Mouse (Mus musculus): ENCODE data around the gene Uqcc3. TPM values are rescaled to one million over a fixed set of nuclear protein-coding genes. Genes with fewer than 3 reads are reported as not detected.
A peak's percentile ranks its signal among the peaks of the same experiment; 100 is the strongest.
"Not testable (repeated sequence)": the region's sequence is repeated elsewhere in the genome, so short reads cannot be mapped to it uniquely, and the experiment has no call there.

Uqcc3 gene
- polyA plus RNA-seq, 1 experiment: 74.7 TPM

GRCm38 (mm10) chr19:8908531-8908930 is 27.8 kb upstream of the Uqcc3 start:
- H3K27ac ChIP-seq (ENCODE audit: insufficient read depth, low read depth, low read length): no peak overlapping the region
- no peak overlapping the region for H3K4me3 ChIP-seq (ENCODE audit: insufficient read depth, low read depth, low read length)
- WGBS: 89% methylated on average over 6 of the region's 6 CpGs
- TF ChIP-seq POLR2A (IDR thresholded peaks at IDR 0.05; ENCODE audit: low read depth, low read length) (no peak), CTCF (conservative IDR thresholded peaks at IDR 0.05; ENCODE audit: insufficient read depth, insufficient read length, low read depth, low read length) (no peak)
- DNase-seq: no peak
- H3K27me3 ChIP-seq (replicated peaks; ENCODE audit: control insufficient read depth, insufficient read depth, low read length): no peaks in the 10 kb centered on the region
- peaks cover 41% of the 10 kb centered on the region for H3K36me3 ChIP-seq (ENCODE audit: control insufficient read depth, insufficient read depth, low read length)
- H3K4me1 ChIP-seq (ENCODE audit: control insufficient read depth, insufficient read depth, low read length): no peaks in the 10 kb centered on the region

DNA sequence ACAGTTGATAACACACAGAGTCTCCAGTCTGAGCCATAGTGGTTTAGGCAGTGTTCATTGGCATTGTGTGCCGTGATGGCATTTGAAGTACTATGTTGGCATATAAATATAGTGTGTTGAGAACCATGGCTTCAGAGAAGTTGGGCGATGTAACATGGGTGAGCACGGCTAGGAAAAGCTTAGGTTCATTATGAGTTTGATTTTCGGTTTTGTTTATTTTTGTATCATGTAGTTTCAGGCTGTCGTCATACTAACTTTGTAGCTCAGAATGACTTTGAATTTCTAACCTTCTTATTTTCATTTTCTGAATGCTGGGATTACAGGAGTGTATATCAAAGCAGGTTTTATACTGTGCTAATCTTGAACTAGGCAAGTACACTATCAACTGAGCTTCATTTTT is 22.7 kb upstream of the Uqcc3 start:
- H3K4me1 ChIP-seq (ENCODE audit: control insufficient read depth, insufficient read depth, low read length): no peaks in the 10 kb centered on the region; the same call in 1 of the 2 replicates
- no peaks in the 10 kb centered on the region for H3K27me3 ChIP-seq (replicated peaks; ENCODE audit: control insufficient read depth, insufficient read depth, low read length)
- H3K4me3 ChIP-seq (ENCODE audit: insufficient read depth, low read depth, low read length): no peak overlapping the region
- no peak for DNase-seq
- 91% methylated on average over 5 of the region's 5 CpGs for WGBS
- peaks cover 17% of the 10 kb centered on the region for H3K36me3 ChIP-seq (ENCODE audit: control insufficient read depth, insufficient read depth, low read length)
- TF ChIP-seq POLR2A (IDR thresholded peaks at IDR 0.05; ENCODE audit: low read depth, low read length) (no peak), CTCF (conservative IDR thresholded peaks at IDR 0.05; ENCODE audit: insufficient read depth, insufficient read length, low read depth, low read length) (no peak)
- no peak overlapping the region for H3K27ac ChIP-seq (ENCODE audit: insufficient read depth, low read depth, low read length)

DNA sequence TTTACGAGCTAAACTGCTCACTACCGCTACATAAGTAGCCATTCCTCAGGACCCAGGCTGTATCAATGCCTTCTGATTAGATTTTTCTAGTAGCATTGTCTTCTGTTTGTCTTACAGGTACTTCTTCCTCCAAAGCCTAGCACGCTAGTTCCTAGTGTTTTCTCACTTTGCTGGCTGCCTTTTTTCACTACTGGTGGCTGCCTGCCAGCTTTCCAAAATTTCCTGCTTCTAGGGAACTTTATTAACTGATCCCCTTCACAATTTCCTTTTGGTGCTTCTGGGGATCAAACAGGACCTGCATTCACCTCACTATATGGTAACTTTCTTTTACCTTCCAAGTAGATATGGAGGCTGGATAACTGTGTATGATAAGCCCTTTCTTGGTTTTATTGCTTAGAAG is 18.4 kb upstream of the Uqcc3 start:
- WGBS: 10% methylated on average over 3 of the region's 3 CpGs
- Histone ChIP-seq H3K36me3 (ENCODE audit: control insufficient read depth, insufficient read depth, low read length) (no peaks in the 10 kb centered on the region; the same call in none of the 2 replicates), H3K4me3 (ENCODE audit: insufficient read depth, low read depth, low read length) (no peak overlapping the region; the same call in 1 of the 2 replicates), H3K27ac (ENCODE audit: insufficient read depth, low read depth, low read length) (no peak overlapping the region), H3K4me1 (ENCODE audit: control insufficient read depth, insufficient read depth, low read length) (no peaks in the 10 kb centered on the region; the same call in 1 of the 2 replicates), H3K27me3 (replicated peaks; ENCODE audit: control insufficient read depth, insufficient read depth, low read length) (no peaks in the 10 kb centered on the region)
- peak; percentile 22 for DNase-seq
- no peak for TF ChIP-seq CTCF (conservative IDR thresholded peaks at IDR 0.05; ENCODE audit: insufficient read depth, insufficient read length, low read depth, low read length)
- no peak for TF ChIP-seq POLR2A (IDR thresholded peaks at IDR 0.05; ENCODE audit: low read depth, low read length)

- peak overlapping the region; percentile 83; the same call in 1 of the 2 replicates for H3K27ac ChIP-seq (ENCODE audit: insufficient read depth, low read depth, low read length)
- no peaks in the 10 kb centered on the region; the same call in none of the 2 replicates for H3K36me3 ChIP-seq (ENCODE audit: control insufficient read depth, insufficient read depth, low read length)
- DNase-seq: peak; percentile 18
- TF ChIP-seq POLR2A (IDR thresholded peaks at IDR 0.05; ENCODE audit: low read depth, low read length): no peak
- no peak for TF ChIP-seq CTCF (conservative IDR thresholded peaks at IDR 0.05; ENCODE audit: insufficient read depth, insufficient read length, low read depth, low read length)
- no peaks in the 10 kb centered on the region; the same call in 1 of the 2 replicates for H3K4me1 ChIP-seq (ENCODE audit: control insufficient read depth, insufficient read depth, low read length)
- peak overlapping the region; percentile 88 for H3K4me3 ChIP-seq (ENCODE audit: insufficient read depth, low read depth, low read length)
- no peaks in the 10 kb centered on the region for H3K27me3 ChIP-seq (replicated peaks; ENCODE audit: control insufficient read depth, insufficient read depth, low read length)
- 2% methylated on average over 13 of the region's 13 CpGs for WGBS
Measured at GRCm38 (mm10) chr19:8898576-8898975, 17.9 kb upstream of the Uqcc3 start.

- peak; percentile 98 for DNase-seq
- Histone ChIP-seq H3K4me3 (ENCODE audit: insufficient read depth, low read depth, low read length) (peak within 1 kb of the TSS; percentile 88), H3K36me3 (ENCODE audit: control insufficient read depth, insufficient read depth, low read length) (no peaks in the 10 kb centered on the region; the same call in none of the 2 replicates), H3K27me3 (replicated peaks; ENCODE audit: control insufficient read depth, insufficient read depth, low read length) (no peaks in the 10 kb centered on the region), H3K4me1 (ENCODE audit: control insufficient read depth, insufficient read depth, low read length) (no peaks in the 10 kb centered on the region; the same call in 1 of the 2 replicates), H3K27ac (ENCODE audit: insufficient read depth, low read depth, low read length) (peak within 1 kb of the TSS; percentile 83)
- under 1% methylated on average over 53 of the region's 53 CpGs for WGBS
- TF ChIP-seq POLR2A (IDR thresholded peaks at IDR 0.05; ENCODE audit: low read depth, low read length) (peak; percentile 75), CTCF (conservative IDR thresholded peaks at IDR 0.05; ENCODE audit: insufficient read depth, insufficient read length, low read depth, low read length) (no peak)
Measured at GRCm38 (mm10) chr19:8897865-8898495, 17.3 kb upstream of the Uqcc3 start, which contains the start of gene Ganab. Gene Ganab (plus strand): TSS chr19:8898071.

DNA sequence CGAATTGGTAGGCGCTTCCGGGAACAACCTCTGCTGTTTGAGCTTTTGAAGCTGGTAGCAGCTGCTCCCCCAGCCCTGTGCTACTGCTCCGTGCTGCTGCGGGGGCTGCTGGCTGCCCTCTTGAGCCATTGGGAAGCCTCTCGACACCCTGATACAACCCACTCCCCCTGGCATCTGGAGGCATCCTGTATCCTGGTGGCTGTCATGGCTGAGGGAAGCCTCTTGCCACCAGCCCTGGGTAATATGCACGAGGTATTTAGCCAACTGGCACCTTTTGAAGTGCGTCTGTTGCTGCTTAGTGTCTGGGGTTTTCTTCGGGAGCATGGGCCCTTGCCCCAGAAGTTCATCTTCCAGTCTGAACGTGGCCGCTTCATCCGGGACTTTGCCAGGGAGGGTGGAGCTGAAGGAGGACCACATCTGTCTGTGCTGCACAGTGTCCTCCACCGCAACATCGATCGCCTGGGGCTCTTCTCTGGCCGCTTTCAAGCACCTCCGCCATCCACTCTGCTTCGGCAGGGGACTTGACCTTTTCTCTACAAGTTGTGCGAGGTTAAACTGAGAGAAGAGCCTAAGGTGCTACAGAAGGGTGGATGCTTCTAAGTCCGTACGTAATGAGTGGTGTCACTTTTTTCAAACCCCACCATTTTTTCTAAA is 16.6 kb upstream of the Uqcc3 start:
- H3K27ac ChIP-seq (ENCODE audit: insufficient read depth, low read depth, low read length): peak overlapping the region; percentile 43
- H3K4me1 ChIP-seq (ENCODE audit: control insufficient read depth, insufficient read depth, low read length); H3K27me3 ChIP-seq (replicated peaks; ENCODE audit: control insufficient read depth, insufficient read depth, low read length); H3K36me3 ChIP-seq (ENCODE audit: control insufficient read depth, insufficient read depth, low read length): not testable (repeated sequence)
- peak overlapping the region; percentile 88 for H3K4me3 ChIP-seq (ENCODE audit: insufficient read depth, low read depth, low read length)
- 17% methylated on average over 21 of the region's 21 CpGs for WGBS
- DNase-seq: peak; percentile 62

- not testable (repeated sequence) for DNase-seq; H3K4me1 ChIP-seq (ENCODE audit: control insufficient read depth, insufficient read depth, low read length); H3K27me3 ChIP-seq (replicated peaks; ENCODE audit: control insufficient read depth, insufficient read depth, low read length); H3K27ac ChIP-seq (ENCODE audit: insufficient read depth, low read depth, low read length); H3K36me3 ChIP-seq (ENCODE audit: control insufficient read depth, insufficient read depth, low read length); H3K4me3 ChIP-seq (ENCODE audit: insufficient read depth, low read depth, low read length)
- 79% methylated on average over 5 of the region's 5 CpGs for WGBS
Measured at GRCm38 (mm10) chr19:8896231-8896630, 15.5 kb upstream of the Uqcc3 start.

Measured in kidney, adult 2 months (tissue).